Mouse (Mus musculus): ENCODE results near the gene Xrra1. TPM values are rescaled to one million over a fixed set of nuclear protein-coding genes. Genes with fewer than 3 reads are reported as not detected.

Gene Xrra1
- total and polyA plus RNA-seq, 2 experiments from 2014 or later = 2.1 to 2.4 TPM

DNA sequence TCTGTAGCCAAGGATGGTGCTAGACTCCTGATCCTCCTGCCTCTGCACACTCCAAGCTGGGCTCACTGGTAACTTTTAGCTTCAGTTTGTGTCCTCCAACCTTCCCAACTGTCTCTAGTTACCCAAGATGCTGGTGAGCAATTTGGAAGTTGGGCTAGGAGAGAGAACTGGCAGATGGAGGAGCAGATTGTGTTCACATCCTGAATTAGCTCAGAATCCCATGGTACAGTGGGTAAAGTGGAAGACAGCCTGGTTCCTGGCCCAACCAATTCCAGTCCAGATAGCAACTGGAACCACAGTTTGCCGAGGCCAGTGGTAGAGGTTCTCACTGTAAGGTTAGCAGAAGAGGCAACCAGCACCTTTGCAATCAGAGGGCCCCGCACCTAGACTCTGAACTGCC lies 60.2 kb downstream of the Xrra1 start:
- DNase-seq (ENCODE audit: low spot score) (no peak), ATAC-seq (ENCODE audit: low FRiP score) (no peak)
- H3K4me3 ChIP-seq (ENCODE audit: low read depth, low read length) = no peak overlapping the region
- peaks cover 7% of the 10 kb centered on the region; the same call in 1 of the 2 replicates for H3K36me3 ChIP-seq (ENCODE audit: insufficient read depth, low read length)
- no peaks in the 10 kb centered on the region for H3K27me3 ChIP-seq (ENCODE audit: insufficient read depth, low read length)
- no peak overlapping the region for H3K9ac ChIP-seq (replicated peaks; ENCODE audit: low read length, poor library complexity, severe bottlenecking)
- no peak overlapping the region for H3K4me2 ChIP-seq (ENCODE audit: low read depth, low read length, poor library complexity, severe bottlenecking)
- H3K9me3 ChIP-seq (ENCODE audit: low read length) = no peaks in the 10 kb centered on the region
- H3K4me1 ChIP-seq (ENCODE audit: insufficient read depth, low read length) = peaks cover 9% of the 10 kb centered on the region; the same call in 1 of the 2 replicates
- no peak for TF ChIP-seq CTCF (IDR thresholded peaks at IDR 0.05)
- 94% methylated on average over 2 of the region's 2 CpGs for WGBS
- no peak overlapping the region for H3K27ac ChIP-seq (ENCODE audit: low read depth, low read length)

DNA sequence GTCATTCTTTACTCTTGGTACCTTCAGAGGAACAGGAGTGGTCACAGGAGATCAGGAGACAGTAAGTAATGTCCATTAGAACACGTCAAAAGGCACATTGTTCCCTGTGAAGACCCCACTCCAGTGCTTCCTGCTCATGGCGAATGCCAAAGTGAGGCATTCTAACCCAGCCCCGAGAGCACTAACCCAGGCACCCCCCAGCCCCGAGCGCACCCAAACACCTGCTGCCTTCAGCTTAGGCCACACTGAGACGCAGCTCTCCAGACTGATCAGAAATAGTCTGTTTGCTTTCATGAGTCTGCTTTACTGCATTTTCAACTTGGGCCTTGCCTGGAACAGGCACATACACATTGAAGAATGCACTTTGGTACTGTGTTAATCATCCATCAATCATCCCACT lies 61.1 kb downstream of the Xrra1 start:
- H3K27me3 ChIP-seq (ENCODE audit: insufficient read depth, low read length) = no peaks in the 10 kb centered on the region
- H3K36me3 ChIP-seq (ENCODE audit: insufficient read depth, low read length) = peaks cover 15% of the 10 kb centered on the region
- no peak for TF ChIP-seq CTCF (IDR thresholded peaks at IDR 0.05)
- H3K4me3 ChIP-seq (ENCODE audit: low read depth, low read length) = no peak overlapping the region
- 96% methylated on average over 6 of the region's 6 CpGs for WGBS
- ATAC-seq (ENCODE audit: low FRiP score) (no peak), DNase-seq (ENCODE audit: low spot score) (no peak)
- no peaks in the 10 kb centered on the region for H3K9me3 ChIP-seq (ENCODE audit: low read length)
- H3K27ac ChIP-seq (ENCODE audit: low read depth, low read length) = no peak overlapping the region
- H3K4me2 ChIP-seq (ENCODE audit: low read depth, low read length, poor library complexity, severe bottlenecking) = no peak overlapping the region
- peaks cover 9% of the 10 kb centered on the region; the same call in 1 of the 2 replicates for H3K4me1 ChIP-seq (ENCODE audit: insufficient read depth, low read length)
- no peak overlapping the region for H3K9ac ChIP-seq (replicated peaks; ENCODE audit: low read length, poor library complexity, severe bottlenecking)

DNA sequence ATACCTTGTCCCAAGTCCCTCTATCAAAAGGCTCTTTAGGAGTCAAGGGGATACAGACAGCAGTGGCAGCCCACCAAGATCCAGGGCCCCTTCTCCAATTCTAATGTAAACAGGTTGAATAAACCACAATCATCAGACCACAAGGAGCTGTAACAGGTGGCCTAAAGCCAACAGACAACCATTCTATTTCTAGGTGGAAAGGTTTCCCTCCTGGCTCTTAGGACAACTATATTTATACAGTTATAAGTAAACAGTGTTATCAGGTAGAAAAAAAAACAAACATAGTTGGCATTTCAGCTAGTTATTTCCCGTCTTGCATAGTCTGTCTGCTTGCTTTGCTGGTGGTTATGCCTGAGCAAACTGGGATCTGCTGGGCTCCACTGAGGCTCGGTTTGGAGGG lies 61.5 kb downstream of the Xrra1 start:
- TF ChIP-seq CTCF (IDR thresholded peaks at IDR 0.05) = no peak

DNA sequence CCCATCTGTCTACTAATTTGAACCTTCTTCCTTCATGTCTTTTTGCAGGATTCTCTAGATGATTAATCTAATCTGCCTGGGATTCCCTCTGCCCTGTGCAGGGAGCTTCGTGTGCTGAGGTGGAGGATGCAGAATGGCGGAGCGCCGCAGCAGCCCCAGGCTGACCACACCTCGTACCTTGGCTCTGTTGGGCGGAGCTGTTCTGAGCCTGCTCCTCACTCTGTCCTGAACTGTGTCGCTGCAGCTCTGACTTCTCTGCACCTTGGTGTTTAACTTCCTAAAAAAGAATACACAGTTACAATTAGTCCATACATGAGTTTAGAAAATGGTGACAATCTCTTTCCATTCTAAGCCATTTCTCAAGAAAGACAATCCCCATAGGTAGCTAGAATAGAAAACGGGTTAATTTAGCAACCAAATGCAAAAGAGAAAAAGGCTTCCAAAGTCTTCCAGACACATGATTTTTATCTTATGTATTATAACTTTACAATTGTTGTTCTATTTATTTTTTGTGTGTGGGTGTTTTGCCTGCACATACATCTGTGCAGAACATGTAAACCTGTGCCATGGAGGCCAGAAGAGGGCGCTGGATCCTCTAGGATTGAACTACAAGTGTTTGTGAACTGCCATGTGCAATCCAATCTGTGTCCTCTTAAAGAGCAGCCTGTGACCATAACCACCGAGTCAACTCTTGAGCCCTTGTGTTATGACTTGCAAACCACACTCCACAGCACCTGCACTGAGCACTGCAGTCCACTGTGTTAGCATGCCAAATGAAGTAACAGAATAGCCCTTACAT lies 68.2 kb downstream of the Xrra1 start:
- peaks cover 32% of the 10 kb centered on the region for H3K36me3 ChIP-seq (ENCODE audit: insufficient read depth, low read length)
- ATAC-seq (ENCODE audit: low FRiP score) (no peak), DNase-seq (ENCODE audit: low spot score) (peak; percentile 84)
- H3K4me1 ChIP-seq (ENCODE audit: insufficient read depth, low read length) = no peaks in the 10 kb centered on the region
- no peak overlapping the region for H3K4me2 ChIP-seq (ENCODE audit: low read depth, low read length, poor library complexity, severe bottlenecking)
- 75% methylated on average over 10 of the region's 10 CpGs for WGBS
- H3K27ac ChIP-seq (ENCODE audit: low read depth, low read length) = no peak overlapping the region
- H3K9ac ChIP-seq (replicated peaks; ENCODE audit: low read length, poor library complexity, severe bottlenecking) = no peak overlapping the region
- no peaks in the 10 kb centered on the region for H3K9me3 ChIP-seq (ENCODE audit: low read length)
- H3K27me3 ChIP-seq (ENCODE audit: insufficient read depth, low read length) = no peaks in the 10 kb centered on the region
- no peak overlapping the region for H3K4me3 ChIP-seq (ENCODE audit: low read depth, low read length)
- peak; percentile 80 for TF ChIP-seq CTCF (IDR thresholded peaks at IDR 0.05)

More for the DNA sequence above, 61.5 kb downstream of the Xrra1 start:
- Histone ChIP-seq H3K9ac (replicated peaks; ENCODE audit: low read length, poor library complexity, severe bottlenecking) (no peak overlapping the region), H3K36me3 (ENCODE audit: insufficient read depth, low read length) (peaks cover 19% of the 10 kb centered on the region), H3K4me1 (ENCODE audit: insufficient read depth, low read length) (peaks cover 9% of the 10 kb centered on the region; the same call in 1 of the 2 replicates), H3K4me3 (ENCODE audit: low read depth, low read length) (no peak overlapping the region), H3K4me2 (ENCODE audit: low read depth, low read length, poor library complexity, severe bottlenecking) (no peak overlapping the region), H3K27ac (ENCODE audit: low read depth, low read length) (no peak overlapping the region), H3K9me3 (ENCODE audit: low read length) (no peaks in the 10 kb centered on the region), H3K27me3 (ENCODE audit: insufficient read depth, low read length) (no peaks in the 10 kb centered on the region)
- ATAC-seq (ENCODE audit: low FRiP score) (no peak), DNase-seq (ENCODE audit: low spot score) (no peak)
- WGBS = 93% methylated on average over 2 of the region's 2 CpGs

DNA sequence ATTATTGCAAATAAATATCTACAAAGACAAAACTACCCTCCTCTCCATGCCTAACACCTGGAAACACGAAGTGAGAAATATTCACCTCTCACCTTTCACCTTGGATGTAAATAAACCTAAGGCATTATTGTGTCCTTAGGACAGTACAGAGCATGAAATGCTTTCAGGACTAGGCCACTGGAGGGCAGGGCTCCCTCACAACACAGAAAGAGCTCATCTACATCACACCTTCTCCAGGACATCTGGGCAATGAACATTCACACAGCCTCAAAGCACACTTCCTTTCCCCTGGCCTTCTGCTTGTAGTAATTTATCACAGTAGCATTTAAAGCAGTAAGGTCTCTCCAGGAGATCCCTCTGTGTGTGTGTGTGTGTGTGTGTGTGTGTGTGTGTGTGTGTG lies 76.8 kb downstream of the Xrra1 start:
- DNase-seq (ENCODE audit: low spot score) = peak; percentile 12

DNA sequence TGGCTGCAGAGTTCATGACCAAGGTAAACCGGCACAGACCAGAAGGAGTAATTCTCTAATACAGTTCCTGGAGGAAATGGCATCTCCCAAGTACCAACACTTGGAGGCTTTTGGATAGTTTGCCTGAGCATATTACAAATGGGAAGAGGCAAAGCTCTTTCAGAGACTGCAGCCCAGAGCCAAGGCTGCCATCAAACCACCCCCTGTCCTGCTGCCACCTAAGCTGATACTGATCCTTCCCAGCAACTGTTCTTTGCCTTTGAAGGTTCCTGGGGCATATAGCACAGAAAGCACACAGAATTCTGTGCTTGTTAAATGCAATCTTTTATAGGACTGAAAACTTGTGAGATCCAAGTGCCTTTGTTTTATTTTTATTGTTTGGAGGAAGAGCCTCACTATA lies 81.8 kb downstream of the Xrra1 start:
- TF ChIP-seq CTCF (IDR thresholded peaks at IDR 0.05) = no peak
- Histone ChIP-seq H3K4me2 (ENCODE audit: low read depth, low read length, poor library complexity, severe bottlenecking) (no peak overlapping the region), H3K9ac (replicated peaks; ENCODE audit: low read length, poor library complexity, severe bottlenecking) (no peak overlapping the region), H3K27ac (ENCODE audit: low read depth, low read length) (no peak overlapping the region), H3K9me3 (ENCODE audit: low read length) (no peaks in the 10 kb centered on the region), H3K36me3 (ENCODE audit: insufficient read depth, low read length) (peaks cover 14% of the 10 kb centered on the region), H3K27me3 (ENCODE audit: insufficient read depth, low read length) (no peaks in the 10 kb centered on the region), H3K4me3 (ENCODE audit: low read depth, low read length) (no peak overlapping the region), H3K4me1 (ENCODE audit: insufficient read depth, low read length) (no peaks in the 10 kb centered on the region)
- ATAC-seq (ENCODE audit: low FRiP score) (no peak), DNase-seq (ENCODE audit: low spot score) (no peak)
- WGBS = 100% methylated on average over 1 of the region's 1 CpGs

More for the DNA sequence above, 76.8 kb downstream of the Xrra1 start:
- H3K27ac ChIP-seq (ENCODE audit: low read depth, low read length) = no peak overlapping the region
- TF ChIP-seq CTCF (IDR thresholded peaks at IDR 0.05) = peak; percentile 70
- H3K9me3 ChIP-seq (ENCODE audit: low read length) = no peaks in the 10 kb centered on the region
- H3K4me2 ChIP-seq (ENCODE audit: low read depth, low read length, poor library complexity, severe bottlenecking) = no peak overlapping the region
- no peak overlapping the region for H3K9ac ChIP-seq (replicated peaks; ENCODE audit: low read length, poor library complexity, severe bottlenecking)
- peaks cover 13% of the 10 kb centered on the region for H3K36me3 ChIP-seq (ENCODE audit: insufficient read depth, low read length)
- 88% methylated on average over 1 of the region's 1 CpGs for WGBS
- no peak overlapping the region for H3K4me3 ChIP-seq (ENCODE audit: low read depth, low read length)
- ATAC-seq (ENCODE audit: low FRiP score) = no peak
- no peaks in the 10 kb centered on the region for H3K27me3 ChIP-seq (ENCODE audit: insufficient read depth, low read length)
- no peaks in the 10 kb centered on the region for H3K4me1 ChIP-seq (ENCODE audit: insufficient read depth, low read length)
